Mouse (Mus musculus): ENCODE data around the gene Mlec. TPM values are rescaled to one million over a fixed set of nuclear protein-coding genes. Genes with fewer than 3 reads are reported as not detected.

The Mlec gene
- polyA plus RNA-seq, 1 experiment from 2014 or later, result 21.0 TPM

DNA sequence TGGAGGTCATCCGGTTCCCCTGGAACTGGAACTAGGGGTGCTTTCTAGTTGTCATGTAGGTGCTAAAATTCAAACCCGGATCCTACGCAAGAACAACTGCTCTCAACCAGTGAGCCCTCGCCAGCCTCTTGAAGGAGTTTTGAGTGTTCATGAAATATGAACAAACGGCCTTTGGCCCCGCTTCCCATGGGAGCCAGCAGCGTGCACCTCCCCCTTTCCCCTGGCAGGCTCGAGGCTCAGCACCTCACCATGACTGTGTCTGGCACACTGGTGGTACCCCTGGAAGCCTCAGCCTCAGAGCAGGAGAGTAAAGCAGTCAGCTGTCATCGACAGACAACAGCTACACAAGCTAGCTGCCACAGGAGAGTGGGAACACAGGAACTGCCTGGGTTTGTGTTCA, 58.0 kb downstream of the Mlec start:
- Histone ChIP-seq H3K9me3 (ENCODE audit: control insufficient read depth, low read length) (no peaks in the 10 kb centered on the region), H3K27ac (no peak overlapping the region), H3K4me3 (replicated peaks; ENCODE audit: low read length) (no peak overlapping the region), H3K27me3 (ENCODE audit: control insufficient read depth, insufficient read depth, low read length) (no peaks in the 10 kb centered on the region), H3K4me1 (replicated peaks; ENCODE audit: control insufficient read depth, insufficient read depth, low read length) (no peaks in the 10 kb centered on the region), H3K9ac (no peak overlapping the region), H3K4me2 (replicated peaks) (no peak overlapping the region), H3K36me3 (replicated peaks; ENCODE audit: control insufficient read depth, insufficient read depth) (peaks cover 52% of the 10 kb centered on the region)
- no peak for ATAC-seq (ENCODE audit: low FRiP score)
- no peak for DNase-seq (ENCODE audit: low spot score)
- WGBS, result 87% methylated on average over 9 of the region's 9 CpGs

DNA sequence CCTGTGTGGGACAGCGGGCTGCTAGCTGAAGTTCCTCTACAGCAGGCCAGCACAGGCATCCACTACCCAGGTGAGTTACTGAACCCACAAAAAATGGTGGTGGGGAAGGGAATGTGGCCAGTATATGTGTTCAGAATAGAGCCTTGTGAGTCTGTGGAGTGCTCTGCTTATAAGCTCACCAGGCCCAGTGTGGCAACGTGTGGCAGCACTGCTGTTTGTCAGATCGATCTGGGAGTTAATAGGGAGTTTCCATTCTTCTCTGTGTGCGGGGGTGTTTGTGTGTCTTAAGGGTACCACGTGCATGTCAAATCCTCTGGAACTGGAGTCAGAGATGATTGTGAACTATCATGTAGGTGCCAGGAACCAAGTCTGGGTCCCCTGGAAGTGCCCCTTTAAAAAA, 58.4 kb downstream of the Mlec start:
- H3K36me3 ChIP-seq (replicated peaks; ENCODE audit: control insufficient read depth, insufficient read depth), result peaks cover 56% of the 10 kb centered on the region
- 88% methylated on average over 5 of the region's 5 CpGs for WGBS
- H3K4me1 ChIP-seq (replicated peaks; ENCODE audit: control insufficient read depth, insufficient read depth, low read length), result no peaks in the 10 kb centered on the region

DNA sequence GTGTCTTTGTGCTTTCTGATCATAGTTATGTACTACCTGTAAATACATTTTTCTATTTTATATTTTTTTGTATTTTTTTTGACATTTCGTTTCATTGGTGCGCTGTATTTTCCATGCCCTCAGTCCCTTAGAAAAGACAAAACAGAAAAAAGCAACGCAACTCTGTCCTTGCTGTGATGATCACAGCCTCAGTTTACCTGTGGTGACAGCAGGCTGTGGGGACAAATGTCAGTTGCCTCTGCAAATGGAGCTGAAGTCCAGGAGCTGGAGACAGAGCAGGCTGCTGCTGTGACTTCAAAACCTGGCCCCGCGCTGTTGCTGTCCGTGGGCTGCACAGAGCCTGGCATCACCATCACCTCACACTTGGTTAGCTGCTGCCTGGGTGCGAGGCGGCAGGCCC, 59.8 kb downstream of the Mlec start, which contains the start of gene Gm10401:
Gm10401 (minus strand) TSS at position 101 of the 400 bp plus-strand sequence.
- H3K4me2 ChIP-seq (replicated peaks), result no peak within 1 kb of the TSS
- ATAC-seq (ENCODE audit: low FRiP score) (no peak), DNase-seq (ENCODE audit: low spot score) (no peak)
- no peaks in the 10 kb centered on the region for H3K27me3 ChIP-seq (ENCODE audit: control insufficient read depth, insufficient read depth, low read length)
- no peaks in the 10 kb centered on the region for H3K9me3 ChIP-seq (ENCODE audit: control insufficient read depth, low read length)
- no peak within 1 kb of the TSS for H3K4me3 ChIP-seq (replicated peaks; ENCODE audit: low read length)
- WGBS, result 98% methylated on average over 8 of the region's 8 CpGs
- peaks cover 56% of the 10 kb centered on the region for H3K36me3 ChIP-seq (replicated peaks; ENCODE audit: control insufficient read depth, insufficient read depth)
- no peak within 1 kb of the TSS for H3K27ac ChIP-seq
- no peak within 1 kb of the TSS for H3K9ac ChIP-seq
- H3K4me1 ChIP-seq (replicated peaks; ENCODE audit: control insufficient read depth, insufficient read depth, low read length), result no peaks in the 10 kb centered on the region

More for the DNA sequence above, 58.4 kb downstream of the Mlec start:
- Histone ChIP-seq H3K9ac (no peak overlapping the region), H3K9me3 (ENCODE audit: control insufficient read depth, low read length) (no peaks in the 10 kb centered on the region), H3K4me3 (replicated peaks; ENCODE audit: low read length) (no peak overlapping the region), H3K4me2 (replicated peaks) (no peak overlapping the region), H3K27ac (no peak overlapping the region), H3K27me3 (ENCODE audit: control insufficient read depth, insufficient read depth, low read length) (no peaks in the 10 kb centered on the region)
- no peak for ATAC-seq (ENCODE audit: low FRiP score)
- no peak for DNase-seq (ENCODE audit: low spot score)

Other genes starting within 250 kb of the Mlec start
- gene Oasl1, start 234.9 kb downstream of the Mlec start, polyA plus RNA-seq (2014; fragmentation: Nextera tagmentation; extraction: Ambion mirVana), result 0.13 and 0.25 TPM in 2 replicates
- 126 and 135 TPM in 2 replicates for gene 2210016L21Rik, start 216.0 kb downstream of the Mlec start, polyA plus RNA-seq (2014; fragmentation: Nextera tagmentation; extraction: Ambion mirVana)
- 0.07 TPM in 1 of 2 replicates, not detected in the other for gene Hnf1a, start 187.1 kb downstream of the Mlec start, polyA plus RNA-seq (2014; fragmentation: Nextera tagmentation; extraction: Ambion mirVana)
- 30.1 and 31.5 TPM in 2 replicates for gene Sppl3, start 147.0 kb downstream of the Mlec start, polyA plus RNA-seq (2014; fragmentation: Nextera tagmentation; extraction: Ambion mirVana)
- 49.1 and 53.0 TPM in 2 replicates for gene Gm10401, start 59.9 kb downstream of the Mlec start, polyA plus RNA-seq (2014; fragmentation: Nextera tagmentation; extraction: Ambion mirVana)
- gene Acads, start 38.8 kb downstream of the Mlec start, polyA plus RNA-seq (2014; fragmentation: Nextera tagmentation; extraction: Ambion mirVana), result 11.1 and 12.5 TPM in 2 replicates
- 31.2 and 39.0 TPM in 2 replicates for gene Unc119b, start 23.2 kb downstream of the Mlec start, polyA plus RNA-seq (2014; fragmentation: Nextera tagmentation; extraction: Ambion mirVana)
- 17.7 and 22.8 TPM in 2 replicates for gene Cabp1, start 36.2 kb upstream of the Mlec start, polyA plus RNA-seq (2014; fragmentation: Nextera tagmentation; extraction: Ambion mirVana)
- 107 and 114 TPM in 2 replicates for gene Pop5, start 77.7 kb upstream of the Mlec start, polyA plus RNA-seq (2014; fragmentation: Nextera tagmentation; extraction: Ambion mirVana)
- gene Rnf10, start 114.7 kb upstream of the Mlec start, polyA plus RNA-seq (2014; fragmentation: Nextera tagmentation; extraction: Ambion mirVana), result 101 and 113 TPM in 2 replicates
- gene Coq5, start 121.5 kb upstream of the Mlec start, polyA plus RNA-seq (2014; fragmentation: Nextera tagmentation; extraction: Ambion mirVana), result 52.5 and 57.6 TPM in 2 replicates
- 1,269 and 1,310 TPM in 2 replicates for gene Dynll1, start 142.8 kb upstream of the Mlec start, polyA plus RNA-seq (2014; fragmentation: Nextera tagmentation; extraction: Ambion mirVana)
- 140 and 145 TPM in 2 replicates for gene Srsf9, start 169.0 kb upstream of the Mlec start, polyA plus RNA-seq (2014; fragmentation: Nextera tagmentation; extraction: Ambion mirVana)
- 41.8 and 42.2 TPM in 2 replicates for gene Gatc, start 183.0 kb upstream of the Mlec start, polyA plus RNA-seq (2014; fragmentation: Nextera tagmentation; extraction: Ambion mirVana)
- gene Triap1, start 183.0 kb upstream of the Mlec start, polyA plus RNA-seq (2014; fragmentation: Nextera tagmentation; extraction: Ambion mirVana), result 47.6 and 50.1 TPM in 2 replicates
- 1,199 and 1,253 TPM in 2 replicates for gene Cox6a1, start 190.8 kb upstream of the Mlec start, polyA plus RNA-seq (2014; fragmentation: Nextera tagmentation; extraction: Ambion mirVana)